8 mouse cellular contexts compared by ENCODE assay signal in the genomic region with DNA sequence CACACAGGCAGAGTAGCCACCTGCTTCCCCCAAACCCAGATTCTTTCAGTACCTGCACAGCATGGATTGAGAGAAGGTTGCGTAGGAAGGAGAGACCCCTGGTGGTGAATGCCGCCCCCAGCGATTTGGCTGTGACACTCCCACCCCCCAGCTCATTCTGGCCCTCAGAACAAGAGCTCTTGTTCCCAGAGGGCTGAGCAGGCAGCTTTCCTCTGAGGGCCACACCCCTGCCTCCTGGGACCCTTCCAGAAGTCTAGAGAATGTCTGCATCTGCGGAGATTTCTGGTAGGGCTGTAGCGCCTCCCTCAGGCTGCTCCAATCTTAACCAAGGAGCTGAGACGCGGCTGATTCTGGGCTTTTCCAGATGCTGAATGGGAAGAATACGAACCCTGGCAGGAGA.
DNase-seq lines count a peak whose midpoint lies in the region; ATAC-seq lines count a peak whose summit lies in the region.

No protein-coding gene starts in this region.

- peak overlapping the region; percentile 88 for H3K27ac ChIP-seq in forebrain, embryonic 13.5 days
- H3K27ac ChIP-seq in hindbrain, embryonic 12.5 days = peak overlapping the region; percentile 75
- H3K27ac ChIP-seq in midbrain, embryonic 11.5 days (ENCODE audit: low read depth, low read length) = peak overlapping the region; percentile 62

- no peak overlapping the region for H3K4me2 ChIP-seq in forebrain, embryonic 13.5 days
- no peak overlapping the region for H3K4me2 ChIP-seq in hindbrain, embryonic 12.5 days (replicated peaks)
- H3K4me2 ChIP-seq in midbrain, embryonic 11.5 days = no peak overlapping the region

- 0 out of 2 replicates have a peak, but pooled peaks cover 3% of the 10 kb centered on the region for H3K27me3 ChIP-seq in forebrain, embryonic 13.5 days
- no peaks in the 10 kb centered on the region for H3K27me3 ChIP-seq in hindbrain, embryonic 12.5 days
- no peaks in the 10 kb centered on the region for H3K27me3 ChIP-seq in midbrain, embryonic 11.5 days (ENCODE audit: control insufficient read depth, insufficient read depth, low read length)

- no peaks in the 10 kb centered on the region for H3K9me3 ChIP-seq in forebrain, embryonic 13.5 days (replicated peaks)
- H3K9me3 ChIP-seq in hindbrain, embryonic 12.5 days (replicated peaks) = no peaks in the 10 kb centered on the region
- H3K9me3 ChIP-seq in midbrain, embryonic 11.5 days (ENCODE audit: control insufficient read depth, low read length) = no peaks in the 10 kb centered on the region

- peaks cover 67% of the 10 kb centered on the region for H3K4me1 ChIP-seq in forebrain, embryonic 13.5 days
- H3K4me1 ChIP-seq in hindbrain, embryonic 12.5 days = peaks cover 79% of the 10 kb centered on the region
- peaks cover 22% of the 10 kb centered on the region for H3K4me1 ChIP-seq in midbrain, embryonic 11.5 days (ENCODE audit: control insufficient read depth, insufficient read depth, low read length)

- H3K36me3 ChIP-seq in forebrain, embryonic 13.5 days (ENCODE audit: poor library complexity, severe bottlenecking) = no peaks in the 10 kb centered on the region
- H3K36me3 ChIP-seq in hindbrain, embryonic 12.5 days = no peaks in the 10 kb centered on the region
- no peaks in the 10 kb centered on the region for H3K36me3 ChIP-seq in midbrain, embryonic 11.5 days (ENCODE audit: control insufficient read depth, insufficient read depth, low read length)

- peak; percentile 74 for DNase-seq in testis, postnatal 10 days (ENCODE audit: low spot score)
- DNase-seq in testis, postnatal 14 days (ENCODE audit: low spot score) = no peak
- peak; percentile 92 for DNase-seq in midbrain, embryonic 11.5 days (ENCODE audit: low spot score, missing footprints)
- no peak for DNase-seq in frontal cortex, postnatal 14 days (ENCODE audit: low spot score in 2 of 2)
- DNase-seq in layer of hippocampus, adult 9-11 months = no peak
- no peak for DNase-seq in layer of hippocampus, adult 8-10 months (ENCODE audit: low spot score in 2 of 2)

- H3K9ac ChIP-seq in forebrain, embryonic 13.5 days = 0 out of 2 replicates have a peak overlapping the region, but pooled peaks have one; percentile 1
- 0 out of 2 replicates have a peak overlapping the region, but pooled peaks have one; percentile 13 for H3K9ac ChIP-seq in hindbrain, embryonic 12.5 days
- peak overlapping the region; percentile 31 for H3K9ac ChIP-seq in midbrain, embryonic 11.5 days (ENCODE audit: low read length)

- WGBS in forebrain, embryonic 13.5 days = 13% methylated on average over 8 of the region's 8 CpGs
- WGBS in hindbrain, embryonic 12.5 days = 15% methylated on average over 8 of the region's 8 CpGs
- WGBS in midbrain, embryonic 11.5 days = 18% methylated on average over 8 of the region's 8 CpGs

- no peak overlapping the region for H3K4me3 ChIP-seq in forebrain, embryonic 13.5 days
- no peak overlapping the region for H3K4me3 ChIP-seq in hindbrain, embryonic 12.5 days
- H3K4me3 ChIP-seq in midbrain, embryonic 11.5 days (ENCODE audit: low read depth, low read length) = no peak overlapping the region

- peak; percentile 41; the same call in 1 of the 2 replicates for ATAC-seq in forebrain, embryonic 13.5 days
- ATAC-seq in hindbrain, embryonic 12.5 days (ENCODE audit: low FRiP score) = no peak
- peak; percentile 36; the same call in 1 of the 2 replicates for ATAC-seq in midbrain, embryonic 11.5 days (ENCODE audit: low FRiP score)

Comparison
In these comparisons a context has a peak if more than half of its experiments do, and no peak if none do; other contexts are left out.
1. DNase-seq: peak in testis, postnatal 10 days (single experiment) and midbrain, embryonic 11.5 days (single experiment); none in testis, postnatal 14 days (single experiment), frontal cortex, postnatal 14 days (0 of 2), layer of hippocampus, adult 9-11 months (single experiment) and layer of hippocampus, adult 8-10 months (0 of 2).
2. Peak in every context shown above with its lines, with median percentiles within 50 percentile points of each other: H3K27ac ChIP-seq and H3K9ac ChIP-seq.